Mouse (Mus musculus) liver, postnatal 0 days (tissue): ENCODE data around the gene Rpgrip1l. TPM values are rescaled to one million over a fixed set of nuclear protein-coding genes. Genes with fewer than 3 reads are reported as not detected.

Experiments used
- ATAC-seq: fragments of 200-750 bp; cut with Nextera tagmentation; 2 replicates; pipeline ENCODE4 v1.8.0; 2017; ENCODE audit warnings: mild to moderate bottlenecking, moderate library complexity
- DNase-seq: peaks from one replicate; pipeline ENCODE4 v3.0.0-alpha.2; 2016
- H3K27ac ChIP-seq: fragments of 300-500 bp; sonication (generic); 2 replicates; pipeline ENCODE4 v1.5.1; 2014; ENCODE audit warnings: antibody characterized with exemption, moderate library complexity, mild to moderate bottlenecking, low read depth
- H3K27me3 ChIP-seq: fragments of 300-500 bp; sonication (generic); 2 replicates; pipeline ENCODE4 v1.6.1; 2014; ENCODE audit warnings: low read length, control low read depth, mixed read lengths; ENCODE audit not compliant: insufficient read depth
- H3K36me3 ChIP-seq: fragments of 300-500 bp; sonication (generic); replicated peaks from 2 replicates; pipeline ENCODE4 v1.6.1; 2014; ENCODE audit warnings: mild to moderate bottlenecking, control low read depth, low read length, moderate library complexity, mixed read lengths; ENCODE audit not compliant: insufficient read depth
- H3K4me1 ChIP-seq: fragments of 300-500 bp; sonication (generic); 2 replicates; pipeline ENCODE4 v1.6.1; 2014; ENCODE audit warnings: antibody characterized with exemption, mild to moderate bottlenecking, control low read depth; ENCODE audit not compliant: insufficient read depth
- H3K4me2 ChIP-seq: fragments of 300-500 bp; sonication (generic); 2 replicates; pipeline ENCODE4 v1.6.1; 2014; ENCODE audit warnings: low read depth, mild to moderate bottlenecking, low read length, moderate library complexity, mixed read lengths
- H3K4me3 ChIP-seq: fragments of 300-500 bp; sonication (generic); 2 replicates; pipeline ENCODE4 v1.5.1; 2014; ENCODE audit warnings: low read depth, low read length
- H3K9ac ChIP-seq: fragments of 300-500 bp; sonication (generic); replicated peaks from 2 replicates; pipeline ENCODE4 v1.6.1; 2014; ENCODE audit warnings: mild to moderate bottlenecking, moderate library complexity
- H3K9me3 ChIP-seq: fragments of 300-500 bp; sonication (generic); 2 replicates; pipeline ENCODE4 v1.6.1; 2016; ENCODE audit warnings: mild to moderate bottlenecking, control low read depth, low read length, mixed read lengths
- CTCF ChIP-seq: sonication (generic); IDR thresholded peaks from 2 replicates; pipeline ENCODE4 v1.5.1; 2016; ENCODE audit warnings: antibody characterized with exemption, low read depth
- EP300 ChIP-seq: IDR thresholded peaks from 2 replicates; pipeline ENCODE4 v1.6.1; 2016; ENCODE audit warnings: antibody characterized with exemption, low read depth, mild to moderate bottlenecking
- WGBS: fragments of 180-500 bp; shearing (Covaris S2); extraction: QIAGEN DNeasy Blood & Tissue Kit; methylation state at CpG from one replicate; pipeline ENCODE4 v1.1.7; 2014; ENCODE audit not compliant: insufficient replicate concordance; 5-methylcytosine and 5-hydroxymethylcytosine counted together
- polyA plus RNA-seq: library from polyadenylated mRNA; unstranded; fragments of >200 nt; fragmentation: Nextera tagmentation; extraction: Ambion mirVana; gene quantifications from 2 replicates; pipeline ENCODE4 v1.2.1, GENCODE M21; 2015

Gene Rpgrip1l
- polyA plus RNA-seq, 1 experiment from 2014 or later: 1.2 TPM

DNA sequence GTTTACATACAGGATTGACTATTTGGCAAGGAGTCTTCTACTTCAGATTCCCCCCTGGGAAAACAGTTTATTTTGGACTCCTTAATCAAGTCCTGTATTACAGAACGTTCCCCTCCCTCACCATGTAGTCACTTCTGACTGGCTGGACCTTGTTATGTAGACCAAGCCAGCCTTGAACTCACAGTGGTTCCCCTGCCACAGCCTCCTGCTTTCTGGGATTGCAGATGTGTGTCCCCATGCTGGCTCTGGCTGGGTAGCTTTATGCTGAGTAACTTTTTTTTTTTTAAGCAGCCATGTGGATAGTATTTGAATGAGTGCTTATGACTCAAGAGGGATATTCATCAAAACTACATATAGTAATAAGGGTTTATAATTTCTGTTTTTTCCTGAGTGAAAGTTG lies 27.7 kb upstream of the Rpgrip1l start:
- Histone ChIP-seq H3K9ac (no peak overlapping the region), H3K27me3 (no peaks in the 10 kb centered on the region), H3K4me3 (no peak overlapping the region), H3K4me2 (no peak overlapping the region), H3K4me1 (peaks cover 9% of the 10 kb centered on the region), H3K36me3 (no peaks in the 10 kb centered on the region), H3K9me3 (no peaks in the 10 kb centered on the region), H3K27ac (no peak overlapping the region)
- ATAC-seq (no peak), DNase-seq (no peak)
- TF ChIP-seq EP300: no peak
- no peak for TF ChIP-seq CTCF
- 64% methylated on average over 1 of the region's 1 CpGs for WGBS

DNA sequence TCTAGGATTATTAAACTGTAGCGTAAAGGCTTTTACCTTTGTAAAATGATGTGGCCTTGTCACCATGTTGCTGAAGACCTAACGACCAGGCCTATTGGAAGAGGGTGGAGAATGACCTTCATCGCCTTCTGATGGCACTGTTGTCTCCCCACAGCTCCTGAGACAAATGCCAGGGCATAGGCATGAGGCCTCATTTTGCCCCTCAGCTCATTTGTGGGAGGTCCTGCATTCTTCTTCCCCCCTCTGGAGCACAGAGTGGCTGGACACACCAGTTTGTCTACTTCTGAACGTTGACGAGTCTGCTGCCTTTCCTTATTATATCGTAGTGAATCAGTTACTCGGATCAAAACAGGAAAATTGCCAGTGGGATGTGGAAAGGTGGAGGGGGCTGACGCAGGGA lies 26.6 kb upstream of the Rpgrip1l start:
- Histone ChIP-seq H3K4me2 (no peak overlapping the region), H3K27me3 (no peaks in the 10 kb centered on the region), H3K36me3 (no peaks in the 10 kb centered on the region), H3K27ac (no peak overlapping the region), H3K9ac (no peak overlapping the region), H3K4me1 (peaks cover 9% of the 10 kb centered on the region), H3K4me3 (no peak overlapping the region), H3K9me3 (no peaks in the 10 kb centered on the region)
- ATAC-seq: no peak
- TF ChIP-seq EP300 (no peak), CTCF (no peak)
- WGBS: 89% methylated on average over 8 of the region's 8 CpGs
- DNase-seq: no peak

DNA sequence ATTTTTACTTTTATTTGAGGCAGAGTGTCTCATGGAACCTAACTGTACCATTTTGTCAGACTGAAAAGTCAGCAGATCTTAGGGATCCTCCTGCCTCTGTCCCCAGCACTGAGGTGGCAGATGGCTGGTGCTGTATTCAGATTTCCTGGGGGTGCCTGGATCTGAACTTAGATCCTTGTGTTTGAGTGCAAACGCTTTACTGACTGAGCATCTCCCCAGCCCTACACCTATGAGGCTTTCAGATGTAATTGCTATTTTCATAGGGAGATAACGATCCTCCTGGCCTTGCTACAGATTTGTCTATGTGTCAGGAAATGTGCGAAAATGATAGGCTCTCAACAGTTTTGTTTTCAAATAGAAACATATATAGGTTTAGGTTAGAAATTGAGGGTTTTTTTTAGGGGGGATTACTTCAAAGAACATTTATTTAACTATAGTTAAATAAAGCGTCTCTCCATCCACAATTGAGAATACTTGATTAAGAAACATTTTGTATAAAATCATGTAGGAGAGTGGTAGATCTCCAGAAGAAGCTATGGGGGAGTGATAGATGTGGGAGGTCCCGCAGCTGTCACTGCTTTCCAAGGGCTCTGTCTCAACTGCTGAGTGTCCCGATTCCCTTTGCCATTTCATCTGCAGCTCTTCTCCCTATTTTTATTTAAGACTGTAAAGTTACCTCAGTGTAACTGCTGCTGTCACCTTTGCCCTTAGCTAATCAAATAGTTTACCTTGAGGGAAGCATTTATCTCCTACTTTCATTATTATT lies 25.5 kb upstream of the Rpgrip1l start:
- Histone ChIP-seq H3K4me2 (no peak overlapping the region), H3K27me3 (no peaks in the 10 kb centered on the region), H3K4me3 (no peak overlapping the region), H3K9me3 (no peaks in the 10 kb centered on the region), H3K4me1 (peaks cover 9% of the 10 kb centered on the region), H3K27ac (0 out of 2 replicates have a peak overlapping the region, but pooled peaks have one; percentile 49), H3K36me3 (no peaks in the 10 kb centered on the region), H3K9ac (no peak overlapping the region)
- ATAC-seq (no peak), DNase-seq (no peak)
- 77% methylated on average over 6 of the region's 6 CpGs for WGBS
- TF ChIP-seq CTCF: no peak
- no peak for TF ChIP-seq EP300

DNA sequence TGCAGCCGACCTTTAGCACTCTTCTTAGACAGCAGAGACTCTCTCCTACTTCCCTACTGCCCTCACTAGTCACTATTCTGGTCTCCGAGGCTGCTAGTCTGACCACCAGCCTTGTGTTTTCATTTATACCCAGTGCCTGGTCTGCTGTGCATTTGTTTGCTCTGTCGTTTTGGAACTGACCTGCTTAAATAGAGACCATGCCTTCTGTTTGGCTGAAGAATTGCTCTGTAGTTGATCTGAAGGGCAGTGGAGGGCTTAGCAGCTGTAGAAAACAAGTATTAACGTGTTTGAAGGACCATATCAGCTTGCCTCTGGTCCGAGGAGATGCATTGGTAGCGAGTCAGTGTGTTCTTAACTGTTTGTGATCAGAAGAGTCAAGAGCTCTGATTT lies 16.4 kb upstream of the Rpgrip1l start:
- Histone ChIP-seq H3K9me3 (no peaks in the 10 kb centered on the region), H3K4me2 (no peak overlapping the region), H3K4me1 (peaks cover 14% of the 10 kb centered on the region), H3K4me3 (no peak overlapping the region), H3K36me3 (no peaks in the 10 kb centered on the region), H3K27ac (peak overlapping the region; percentile 75), H3K9ac (no peak overlapping the region; the same call in 1 of the 2 replicates), H3K27me3 (no peaks in the 10 kb centered on the region)
- TF ChIP-seq CTCF (no peak), EP300 (no peak)
- no peak for ATAC-seq
- WGBS: 40% methylated on average over 6 of the region's 6 CpGs
- DNase-seq: no peak

DNA sequence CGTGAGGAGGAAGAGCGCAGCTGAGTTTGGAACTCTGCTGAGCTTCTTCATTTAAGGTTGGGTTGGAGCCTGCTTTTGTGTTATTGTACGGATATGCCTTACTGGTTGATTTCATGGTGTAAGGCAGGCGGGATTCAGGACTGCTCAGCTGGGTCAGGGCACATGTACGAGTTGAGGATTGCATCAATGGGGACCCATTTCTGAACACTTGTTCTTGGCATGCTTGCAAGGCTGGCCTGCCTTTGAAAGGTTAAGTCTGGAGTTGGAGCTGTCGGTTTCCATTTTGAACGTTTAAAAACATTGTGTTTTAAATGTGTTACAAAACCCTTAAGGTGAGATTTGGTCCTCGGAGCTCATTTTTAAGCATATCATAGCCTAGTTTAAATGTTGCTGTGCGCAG lies 16.0 kb upstream of the Rpgrip1l start:
- peak overlapping the region; percentile 75 for H3K27ac ChIP-seq
- no peaks in the 10 kb centered on the region for H3K36me3 ChIP-seq
- H3K4me2 ChIP-seq: no peak overlapping the region
- no peaks in the 10 kb centered on the region for H3K27me3 ChIP-seq
- 68% methylated on average over 9 of the region's 9 CpGs for WGBS
- H3K9me3 ChIP-seq: no peaks in the 10 kb centered on the region
- ATAC-seq (no peak), DNase-seq (no peak)
- H3K4me1 ChIP-seq: peaks cover 16% of the 10 kb centered on the region
- TF ChIP-seq EP300 (no peak), CTCF (no peak)
- no peak overlapping the region for H3K4me3 ChIP-seq
- H3K9ac ChIP-seq: no peak overlapping the region; the same call in 1 of the 2 replicates

DNA sequence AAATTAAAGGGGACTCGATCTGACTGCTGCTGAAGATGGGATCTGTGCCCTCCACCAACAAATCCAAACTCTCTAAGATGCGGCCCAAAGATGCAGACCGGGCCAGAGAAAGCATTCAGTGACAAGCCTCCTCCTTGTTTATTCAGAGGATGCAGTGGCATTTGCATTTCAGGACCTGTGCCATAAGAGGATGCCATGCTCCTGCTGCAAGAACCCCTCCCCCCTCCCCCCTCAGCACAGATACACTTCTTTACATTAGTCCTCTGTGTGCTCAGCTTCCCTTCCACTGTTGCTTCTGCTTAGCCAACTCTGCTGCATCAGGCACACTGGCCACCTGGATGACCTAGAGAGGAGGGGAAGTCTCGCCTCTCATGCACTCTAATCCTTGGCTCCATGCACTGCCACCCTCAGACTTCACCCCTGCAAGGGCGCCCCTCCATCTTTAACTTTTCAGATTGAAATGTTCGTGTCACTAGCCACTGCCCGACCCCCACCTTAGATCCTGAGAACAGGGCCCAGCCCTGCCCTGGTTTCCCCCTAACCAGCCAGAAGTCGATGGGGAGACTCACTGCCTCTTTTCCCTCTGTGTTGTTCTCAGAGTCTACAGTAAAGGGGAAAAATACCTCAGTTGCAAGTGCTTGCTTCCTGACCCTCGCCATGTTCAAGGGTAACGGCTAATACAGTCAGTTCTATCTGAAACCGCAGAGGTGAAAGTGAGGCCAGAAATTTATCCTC lies 14.6 kb upstream of the Rpgrip1l start:
- Histone ChIP-seq H3K36me3 (no peaks in the 10 kb centered on the region), H3K4me2 (no peak overlapping the region), H3K9me3 (no peaks in the 10 kb centered on the region), H3K4me3 (no peak overlapping the region), H3K9ac (no peak overlapping the region), H3K4me1 (peaks cover 16% of the 10 kb centered on the region), H3K27ac (no peak overlapping the region), H3K27me3 (no peaks in the 10 kb centered on the region)
- TF ChIP-seq EP300: no peak
- no peak for TF ChIP-seq CTCF
- no peak for ATAC-seq
- DNase-seq: no peak
- WGBS: 81% methylated on average over 11 of the region's 11 CpGs
